Mouse (Mus musculus): ENCODE measurements around the gene Fmod.
A peak's percentile ranks its signal among the peaks of the same experiment; 100 is the strongest.

Gene Fmod

GRCm38 (mm10) chr1:134037172-134037571 lies at the start of gene Fmod:
Gene Fmod (plus strand): TSS chr1:134037254.
- peak; percentile 30 for DNase-seq (ENCODE audit: low read depth, low spot score)

GRCm38 (mm10) chr1:133988845-133989244 lies 48.2 kb upstream of the Fmod start:
- DNase-seq (ENCODE audit: low read depth, low spot score) = no peak

DNA sequence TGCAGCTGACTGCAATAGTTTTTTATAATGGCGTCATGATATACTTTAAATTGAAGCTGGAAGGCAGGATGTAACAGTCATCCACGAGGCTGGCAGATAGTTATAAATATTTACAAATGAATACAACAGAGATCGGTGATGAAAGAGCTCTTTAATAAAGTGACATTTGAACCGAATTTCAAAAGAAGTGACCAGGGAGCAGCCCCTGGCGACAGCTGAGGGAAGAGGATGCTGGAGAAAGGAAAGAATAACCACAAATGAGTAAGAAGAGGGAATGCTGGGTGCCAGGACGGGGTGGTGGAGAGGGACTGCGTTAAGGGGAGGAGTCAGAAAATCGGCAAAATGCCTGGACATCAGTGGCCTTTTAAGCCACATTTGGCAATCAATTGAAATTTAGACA lies 45.8 kb upstream of the Fmod start:
- DNase-seq (ENCODE audit: low read depth, low spot score) = no peak

- no peak for DNase-seq (ENCODE audit: low read depth, low spot score)
Observed at GRCm38 (mm10) chr1:134005490-134005889, 31.6 kb upstream of the Fmod start.

- no peak for DNase-seq (ENCODE audit: low read depth, low spot score)
Observed at GRCm38 (mm10) chr1:134006105-134006764, 30.8 kb upstream of the Fmod start.

GRCm38 (mm10) chr1:134024293-134024971 lies 12.6 kb upstream of the Fmod start:
- DNase-seq (ENCODE audit: low read depth, low spot score) = no peak

- no peak for DNase-seq (ENCODE audit: low read depth, low spot score)
Observed at GRCm38 (mm10) chr1:134025975-134026374, 11.1 kb upstream of the Fmod start.

DNA sequence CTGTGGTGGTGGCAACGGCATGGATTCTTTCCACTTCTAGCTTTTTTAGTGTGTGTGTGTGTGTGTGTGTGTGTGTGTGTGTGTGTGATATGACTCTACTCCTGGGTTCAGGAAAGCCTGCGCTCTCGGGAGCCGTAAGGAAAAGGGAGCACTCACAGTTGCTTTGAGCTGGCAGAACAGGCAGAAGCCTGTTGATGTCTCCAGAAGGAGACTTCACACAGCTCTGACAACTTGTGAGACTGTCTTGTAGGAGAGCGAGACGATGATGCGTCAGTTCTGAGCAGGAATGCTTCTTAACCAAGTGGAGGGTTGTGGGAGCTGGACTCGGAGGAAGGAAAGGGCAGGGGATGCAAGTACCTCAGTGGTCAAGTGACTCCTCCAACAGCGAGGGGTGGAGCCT lies 10.3 kb upstream of the Fmod start:
- DNase-seq (ENCODE audit: low read depth, low spot score) = no peak

DNA sequence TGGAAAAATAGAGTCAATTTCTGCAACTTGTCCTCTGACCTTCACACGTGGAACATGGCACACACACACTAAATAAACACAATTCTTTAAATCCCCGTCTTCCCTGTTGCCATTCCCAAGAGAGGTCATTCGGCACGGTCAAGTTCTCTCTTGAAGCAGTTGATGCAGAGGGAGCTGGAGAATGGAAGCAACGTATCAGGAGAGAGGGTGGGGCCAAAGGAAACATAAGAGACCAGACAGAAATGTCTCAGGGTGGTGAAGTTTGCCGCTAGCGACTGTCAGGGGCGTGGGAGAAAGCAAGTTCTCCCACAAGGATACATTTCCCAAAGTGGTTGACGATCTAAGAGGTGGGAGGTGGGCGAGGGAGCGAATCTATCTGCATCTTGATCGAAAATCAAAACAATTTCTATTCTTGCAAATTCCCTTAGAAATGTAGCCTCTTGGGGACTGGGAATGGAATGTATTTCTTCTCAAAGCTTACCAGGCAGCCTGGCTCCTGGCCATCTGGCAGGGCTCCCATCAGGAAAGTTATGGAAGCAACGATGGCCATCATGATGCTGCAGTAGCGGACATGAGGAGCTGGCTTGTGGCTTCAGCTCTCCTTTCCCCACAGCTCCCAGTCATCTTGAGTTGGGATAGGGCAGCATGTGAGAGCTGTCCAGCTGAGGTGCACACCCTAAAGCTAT lies 8.8 kb upstream of the Fmod start:
- no peak for DNase-seq (ENCODE audit: low read depth, low spot score)

DNA sequence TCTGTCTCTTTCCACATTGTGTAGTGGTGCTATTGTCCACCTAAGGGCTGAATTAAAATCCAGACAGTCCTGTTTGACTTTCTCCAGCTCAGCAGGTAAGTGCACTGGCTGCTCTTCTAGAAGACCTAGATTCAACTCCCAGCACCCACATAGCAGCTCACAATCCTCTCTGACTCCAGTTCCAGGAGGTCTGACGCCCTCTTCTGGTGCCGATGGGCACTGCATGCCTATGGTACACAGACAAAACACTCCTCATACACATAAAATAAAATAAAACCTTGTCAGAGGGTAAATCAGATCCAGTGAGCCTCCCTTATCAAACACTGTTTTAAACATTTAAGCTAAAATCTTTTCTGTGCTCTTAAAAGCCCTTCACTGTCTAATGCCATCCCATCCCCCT lies 562 bp upstream of the Fmod start:
- DNase-seq (ENCODE audit: low read depth, low spot score) = no peak

DNA sequence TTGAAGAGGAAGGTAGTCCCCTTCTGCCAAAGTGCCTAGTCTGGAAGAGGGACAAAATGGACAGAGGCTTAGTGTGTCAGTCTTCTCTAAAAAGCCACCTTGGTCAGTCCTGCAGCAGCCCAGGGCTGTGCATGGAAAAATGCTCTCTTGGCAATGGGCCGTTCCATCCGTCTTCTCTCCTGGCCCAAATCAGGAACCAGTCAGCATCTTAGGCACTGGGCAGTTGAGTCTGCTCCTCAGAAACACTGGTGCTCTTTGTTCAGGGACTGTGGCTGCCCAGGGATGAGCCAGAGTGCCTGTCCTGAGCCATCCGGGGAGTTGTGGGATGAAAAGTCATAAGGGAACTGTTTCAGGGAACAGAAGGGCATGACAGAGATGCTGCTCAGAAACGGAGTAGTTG lies 1.3 kb downstream of the Fmod start:
- no peak for DNase-seq (ENCODE audit: low read depth, low spot score)

DNA sequence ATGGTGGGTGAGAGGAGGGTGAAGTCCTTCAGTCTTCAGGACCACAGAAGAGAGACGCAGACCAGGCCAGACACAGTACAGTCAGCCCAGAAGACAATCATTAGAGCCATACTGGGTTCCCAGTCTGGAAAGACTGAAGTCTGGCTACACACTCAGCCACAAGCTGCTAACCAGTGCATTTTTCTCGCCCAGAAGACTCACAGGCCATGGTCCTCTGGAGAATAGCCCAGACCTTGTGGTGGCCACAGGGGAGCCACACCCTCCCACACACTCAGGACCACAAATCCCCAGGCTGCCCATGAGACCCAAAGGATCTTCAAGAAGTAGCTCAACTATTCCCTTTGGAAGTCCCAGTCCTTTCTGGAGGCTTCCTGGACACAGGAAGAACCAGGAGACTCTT lies 2.3 kb downstream of the Fmod start:
- no peak for DNase-seq (ENCODE audit: low read depth, low spot score)

GRCm38 (mm10) chr1:134041900-134042299 lies 4.8 kb downstream of the Fmod start:
- DNase-seq (ENCODE audit: low read depth, low spot score) = no peak

GRCm38 (mm10) chr1:134042341-134042740 lies 5.3 kb downstream of the Fmod start:
- no peak for DNase-seq (ENCODE audit: low read depth, low spot score)

DNA sequence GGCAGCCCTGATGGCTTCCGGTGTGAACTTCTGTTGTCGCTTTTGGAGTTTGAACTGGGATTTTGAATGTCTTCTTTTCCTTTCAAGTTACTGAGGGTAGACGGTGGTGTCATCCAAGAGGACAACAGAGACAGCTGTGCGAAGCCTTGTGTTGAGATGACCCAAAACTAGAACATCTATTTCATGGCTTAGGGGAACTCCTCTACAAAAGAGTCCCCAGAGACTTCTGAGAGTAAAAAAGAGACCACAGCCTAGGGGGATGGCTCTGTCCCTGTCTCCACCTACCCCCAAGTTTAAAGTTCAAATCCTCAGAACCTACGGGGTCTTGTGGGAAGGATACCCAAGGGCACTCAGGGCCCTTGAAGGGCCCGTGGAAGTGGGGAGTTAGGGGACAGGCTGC lies 7.8 kb downstream of the Fmod start:
- no peak for DNase-seq (ENCODE audit: low read depth, low spot score)

DNA sequence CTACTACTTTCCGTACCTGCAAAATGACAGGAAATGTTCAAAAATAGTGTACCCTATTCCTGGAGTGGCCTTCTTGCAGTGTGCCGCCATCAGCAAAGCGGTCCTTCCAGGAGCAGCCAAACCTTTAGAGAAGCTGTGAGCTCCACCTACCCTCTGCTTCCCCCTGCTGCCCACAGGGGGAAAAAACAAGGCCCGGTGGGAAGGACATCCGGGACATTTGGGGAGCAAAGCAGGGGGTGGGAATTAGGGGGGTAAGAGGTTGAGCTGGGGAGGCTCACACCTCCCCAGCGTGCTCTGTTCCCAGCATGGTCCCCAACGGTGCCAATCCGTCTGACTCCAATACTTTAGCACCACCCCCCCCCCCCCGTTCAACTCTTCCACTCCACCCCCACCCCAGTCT lies 8.9 kb downstream of the Fmod start:
- DNase-seq (ENCODE audit: low read depth, low spot score) = peak; percentile 81

- DNase-seq (ENCODE audit: low read depth, low spot score) = no peak
Observed at GRCm38 (mm10) chr1:134046387-134046786, 9.3 kb downstream of the Fmod start.

GRCm38 (mm10) chr1:134047431-134047830 lies 10.4 kb downstream of the Fmod start:
- no peak for DNase-seq (ENCODE audit: low read depth, low spot score)

DNA sequence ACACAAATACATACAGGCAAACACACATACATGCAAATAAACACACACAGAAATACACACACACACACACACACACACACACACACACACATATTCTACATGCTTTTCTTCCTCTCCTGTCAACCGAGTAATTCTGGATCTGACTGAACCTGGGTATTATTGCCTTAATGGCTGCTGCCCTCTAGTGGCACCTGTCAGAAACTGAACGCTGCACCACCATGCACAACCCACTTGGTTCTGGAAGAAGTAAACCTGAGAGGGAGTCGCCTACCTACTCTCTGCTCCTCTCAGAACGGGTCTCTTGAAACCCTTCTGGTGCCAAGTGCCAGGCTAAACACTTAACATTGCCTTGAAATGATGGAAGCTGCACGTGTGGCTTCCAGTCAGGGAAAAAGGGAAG lies 11.7 kb downstream of the Fmod start:
- peak; percentile 76 for DNase-seq (ENCODE audit: low read depth, low spot score)

GRCm38 (mm10) chr1:134049542-134049941 lies 12.5 kb downstream of the Fmod start:
- DNase-seq (ENCODE audit: low read depth, low spot score) = no peak

- peak; percentile 81 for DNase-seq (ENCODE audit: low read depth, low spot score)
Observed at GRCm38 (mm10) chr1:134053207-134053606, 16.2 kb downstream of the Fmod start.

- no peak for DNase-seq (ENCODE audit: low read depth, low spot score)
Observed at GRCm38 (mm10) chr1:134055058-134055457, 18.0 kb downstream of the Fmod start.

- no peak for DNase-seq (ENCODE audit: low read depth, low spot score)
Observed at GRCm38 (mm10) chr1:134055666-134056245, 18.7 kb downstream of the Fmod start.

Data from forelimb bud, embryonic 11.5 days (tissue).